Mouse (Mus musculus): ENCODE measurements around the gene Tnik. TPM values are rescaled to one million over a fixed set of nuclear protein-coding genes. Genes with fewer than 3 reads are reported as not detected.

Gene Tnik
- polyA plus RNA-seq, 1 experiment from 2014 or later: 16.9 TPM

GRCm38 (mm10) chr3:28558328-28558871 lies 295.4 kb downstream of the Tnik start:
- no peaks in the 10 kb centered on the region for H3K36me3 ChIP-seq (ENCODE audit: control insufficient read depth, insufficient read depth, low read length)
- no peak overlapping the region for H3K4me3 ChIP-seq (replicated peaks; ENCODE audit: low read length)
- H3K9ac ChIP-seq (ENCODE audit: low read length): no peak overlapping the region
- 57% methylated on average over 4 of the region's 4 CpGs for WGBS
- no peak overlapping the region for H3K4me2 ChIP-seq (ENCODE audit: low read depth, low read length)
- H3K9me3 ChIP-seq (replicated peaks; ENCODE audit: control insufficient read depth, low read length): no peaks in the 10 kb centered on the region
- H3K4me1 ChIP-seq (ENCODE audit: control insufficient read depth, insufficient read depth, low read length): peaks cover 10% of the 10 kb centered on the region; the same call in 1 of the 2 replicates
- ATAC-seq (ENCODE audit: insufficient read depth, low FRiP score): no peak
- H3K27me3 ChIP-seq (ENCODE audit: control insufficient read depth, insufficient read depth, low read length): no peaks in the 10 kb centered on the region
- no peak overlapping the region for H3K27ac ChIP-seq (ENCODE audit: low read length)

- no peak for ATAC-seq (ENCODE audit: insufficient read depth, low FRiP score)
Measured at GRCm38 (mm10) chr3:28561408-28561807, 298.4 kb downstream of the Tnik start.

GRCm38 (mm10) chr3:28562612-28563332 lies 299.8 kb downstream of the Tnik start:
- Histone ChIP-seq H3K4me3 (replicated peaks; ENCODE audit: low read length) (no peak overlapping the region), H3K9ac (ENCODE audit: low read length) (no peak overlapping the region), H3K36me3 (ENCODE audit: control insufficient read depth, insufficient read depth, low read length) (no peaks in the 10 kb centered on the region), H3K27me3 (ENCODE audit: control insufficient read depth, insufficient read depth, low read length) (no peaks in the 10 kb centered on the region), H3K9me3 (replicated peaks; ENCODE audit: control insufficient read depth, low read length) (no peaks in the 10 kb centered on the region), H3K4me1 (ENCODE audit: control insufficient read depth, insufficient read depth, low read length) (0 out of 2 replicates have a peak, but pooled peaks cover 4% of the 10 kb centered on the region), H3K27ac (ENCODE audit: low read length) (no peak overlapping the region), H3K4me2 (ENCODE audit: low read depth, low read length) (no peak overlapping the region)
- ATAC-seq (ENCODE audit: insufficient read depth, low FRiP score): no peak
- WGBS: 63% methylated on average over 10 of the region's 10 CpGs

More at GRCm38 (mm10) chr3:28561408-28561807, 298.4 kb downstream of the Tnik start:
- Histone ChIP-seq H3K9me3 (replicated peaks; ENCODE audit: control insufficient read depth, low read length) (no peaks in the 10 kb centered on the region), H3K27me3 (ENCODE audit: control insufficient read depth, insufficient read depth, low read length) (no peaks in the 10 kb centered on the region), H3K4me3 (replicated peaks; ENCODE audit: low read length) (no peak overlapping the region), H3K27ac (ENCODE audit: low read length) (no peak overlapping the region), H3K4me1 (ENCODE audit: control insufficient read depth, insufficient read depth, low read length) (0 out of 2 replicates have a peak, but pooled peaks cover 4% of the 10 kb centered on the region), H3K9ac (ENCODE audit: low read length) (no peak overlapping the region), H3K36me3 (ENCODE audit: control insufficient read depth, insufficient read depth, low read length) (no peaks in the 10 kb centered on the region), H3K4me2 (ENCODE audit: low read depth, low read length) (no peak overlapping the region)
- WGBS: 50% methylated on average over 4 of the region's 4 CpGs

GRCm38 (mm10) chr3:28564370-28565357 lies 301.6 kb downstream of the Tnik start:
- no peaks in the 10 kb centered on the region for H3K36me3 ChIP-seq (ENCODE audit: control insufficient read depth, insufficient read depth, low read length)
- H3K27ac ChIP-seq (ENCODE audit: low read length): no peak overlapping the region
- no peak overlapping the region for H3K4me2 ChIP-seq (ENCODE audit: low read depth, low read length)
- no peaks in the 10 kb centered on the region for H3K4me1 ChIP-seq (ENCODE audit: control insufficient read depth, insufficient read depth, low read length)
- no peaks in the 10 kb centered on the region for H3K27me3 ChIP-seq (ENCODE audit: control insufficient read depth, insufficient read depth, low read length)
- 68% methylated on average over 12 of the region's 12 CpGs for WGBS
- H3K4me3 ChIP-seq (replicated peaks; ENCODE audit: low read length): no peak overlapping the region
- H3K9me3 ChIP-seq (replicated peaks; ENCODE audit: control insufficient read depth, low read length): no peaks in the 10 kb centered on the region
- no peak overlapping the region for H3K9ac ChIP-seq (ENCODE audit: low read length)
- no peak for ATAC-seq (ENCODE audit: insufficient read depth, low FRiP score)

- H3K36me3 ChIP-seq (ENCODE audit: control insufficient read depth, insufficient read depth, low read length): no peaks in the 10 kb centered on the region
- 0 out of 2 replicates have a peak, but pooled peaks have one; percentile 10 for ATAC-seq (ENCODE audit: insufficient read depth, low FRiP score)
- no peaks in the 10 kb centered on the region for H3K9me3 ChIP-seq (replicated peaks; ENCODE audit: control insufficient read depth, low read length)
- WGBS: 29% methylated on average over 15 of the region's 15 CpGs
- H3K4me2 ChIP-seq (ENCODE audit: low read depth, low read length): no peak overlapping the region
- no peak overlapping the region for H3K4me3 ChIP-seq (replicated peaks; ENCODE audit: low read length)
- H3K27ac ChIP-seq (ENCODE audit: low read length): no peak overlapping the region
- H3K4me1 ChIP-seq (ENCODE audit: control insufficient read depth, insufficient read depth, low read length): 0 out of 2 replicates have a peak, but pooled peaks cover 5% of the 10 kb centered on the region
- 0 out of 2 replicates have a peak overlapping the region, but pooled peaks have one; percentile 7 for H3K9ac ChIP-seq (ENCODE audit: low read length)
- H3K27me3 ChIP-seq (ENCODE audit: control insufficient read depth, insufficient read depth, low read length): no peaks in the 10 kb centered on the region
Measured at GRCm38 (mm10) chr3:28577301-28577700, 314.3 kb downstream of the Tnik start.

GRCm38 (mm10) chr3:28578950-28579615 lies 316.1 kb downstream of the Tnik start:
- no peak overlapping the region for H3K4me3 ChIP-seq (replicated peaks; ENCODE audit: low read length)
- no peak overlapping the region for H3K4me2 ChIP-seq (ENCODE audit: low read depth, low read length)
- H3K9ac ChIP-seq (ENCODE audit: low read length): no peak overlapping the region
- H3K27ac ChIP-seq (ENCODE audit: low read length): no peak overlapping the region
- no peaks in the 10 kb centered on the region for H3K27me3 ChIP-seq (ENCODE audit: control insufficient read depth, insufficient read depth, low read length)
- no peaks in the 10 kb centered on the region for H3K36me3 ChIP-seq (ENCODE audit: control insufficient read depth, insufficient read depth, low read length)
- peak; percentile 41; the same call in 1 of the 2 replicates for ATAC-seq (ENCODE audit: insufficient read depth, low FRiP score)
- H3K9me3 ChIP-seq (replicated peaks; ENCODE audit: control insufficient read depth, low read length): no peaks in the 10 kb centered on the region
- H3K4me1 ChIP-seq (ENCODE audit: control insufficient read depth, insufficient read depth, low read length): 0 out of 2 replicates have a peak, but pooled peaks cover 5% of the 10 kb centered on the region
- 86% methylated on average over 18 of the region's 18 CpGs for WGBS

GRCm38 (mm10) chr3:28585750-28586465 lies 322.9 kb downstream of the Tnik start:
- WGBS: 82% methylated on average over 9 of the region's 9 CpGs
- no peaks in the 10 kb centered on the region for H3K27me3 ChIP-seq (ENCODE audit: control insufficient read depth, insufficient read depth, low read length)
- H3K4me2 ChIP-seq (ENCODE audit: low read depth, low read length): no peak overlapping the region
- H3K4me1 ChIP-seq (ENCODE audit: control insufficient read depth, insufficient read depth, low read length): no peaks in the 10 kb centered on the region
- H3K9me3 ChIP-seq (replicated peaks; ENCODE audit: control insufficient read depth, low read length): no peaks in the 10 kb centered on the region
- no peak overlapping the region for H3K9ac ChIP-seq (ENCODE audit: low read length)
- H3K36me3 ChIP-seq (ENCODE audit: control insufficient read depth, insufficient read depth, low read length): 0 out of 2 replicates have a peak, but pooled peaks cover 2% of the 10 kb centered on the region
- H3K4me3 ChIP-seq (replicated peaks; ENCODE audit: low read length): no peak overlapping the region
- no peak overlapping the region for H3K27ac ChIP-seq (ENCODE audit: low read length)
- ATAC-seq (ENCODE audit: insufficient read depth, low FRiP score): no peak

- H3K27ac ChIP-seq (ENCODE audit: low read length): no peak overlapping the region
- H3K36me3 ChIP-seq (ENCODE audit: control insufficient read depth, insufficient read depth, low read length): 0 out of 2 replicates have a peak, but pooled peaks cover 2% of the 10 kb centered on the region
- H3K9me3 ChIP-seq (replicated peaks; ENCODE audit: control insufficient read depth, low read length): no peaks in the 10 kb centered on the region
- H3K27me3 ChIP-seq (ENCODE audit: control insufficient read depth, insufficient read depth, low read length): no peaks in the 10 kb centered on the region
- WGBS: 70% methylated on average over 5 of the region's 5 CpGs
- no peaks in the 10 kb centered on the region for H3K4me1 ChIP-seq (ENCODE audit: control insufficient read depth, insufficient read depth, low read length)
- ATAC-seq (ENCODE audit: insufficient read depth, low FRiP score): no peak
- H3K4me2 ChIP-seq (ENCODE audit: low read depth, low read length): no peak overlapping the region
- H3K9ac ChIP-seq (ENCODE audit: low read length): no peak overlapping the region
- H3K4me3 ChIP-seq (replicated peaks; ENCODE audit: low read length): no peak overlapping the region
Measured at GRCm38 (mm10) chr3:28587808-28588207, 324.8 kb downstream of the Tnik start.
